Mouse (Mus musculus) ovary, adult 18-20 months (tissue): ENCODE data around the gene Arap1.
A peak's percentile ranks its signal among the peaks of the same experiment; 100 is the strongest.

Source experiments
- DNase-seq: peaks from one replicate; pipeline ENCODE4 v3.0.0; 2022; ENCODE audit warnings: low spot score, mixed read lengths

Arap1 gene

DNA sequence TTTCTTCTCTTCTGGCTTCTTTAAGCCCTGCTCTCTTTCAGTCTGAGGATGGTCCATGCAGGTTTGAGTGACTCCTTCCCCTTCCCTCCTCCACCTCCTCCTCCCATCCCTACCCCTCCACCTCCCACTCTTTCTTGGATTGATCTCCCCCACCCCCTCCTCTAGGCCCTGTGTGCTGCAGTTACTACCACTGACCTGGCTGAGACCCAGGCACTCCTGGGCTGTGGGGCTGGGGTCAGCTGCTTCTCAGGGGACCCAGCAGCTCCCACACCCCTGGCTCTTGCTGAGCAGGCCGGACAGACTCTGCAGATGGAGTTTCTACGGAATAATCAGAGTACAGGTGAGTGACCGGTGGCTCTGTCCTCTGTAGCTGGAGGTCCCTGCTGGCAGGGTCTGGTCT lies 46.7 kb downstream of the Arap1 start:
- no peak for DNase-seq

- no peak for DNase-seq
Measured at GRCm38 (mm10) chr7:101395471-101395870, 47.6 kb downstream of the Arap1 start.

- DNase-seq: no peak
Measured at GRCm38 (mm10) chr7:101397175-101397574, 49.3 kb downstream of the Arap1 start.

DNA sequence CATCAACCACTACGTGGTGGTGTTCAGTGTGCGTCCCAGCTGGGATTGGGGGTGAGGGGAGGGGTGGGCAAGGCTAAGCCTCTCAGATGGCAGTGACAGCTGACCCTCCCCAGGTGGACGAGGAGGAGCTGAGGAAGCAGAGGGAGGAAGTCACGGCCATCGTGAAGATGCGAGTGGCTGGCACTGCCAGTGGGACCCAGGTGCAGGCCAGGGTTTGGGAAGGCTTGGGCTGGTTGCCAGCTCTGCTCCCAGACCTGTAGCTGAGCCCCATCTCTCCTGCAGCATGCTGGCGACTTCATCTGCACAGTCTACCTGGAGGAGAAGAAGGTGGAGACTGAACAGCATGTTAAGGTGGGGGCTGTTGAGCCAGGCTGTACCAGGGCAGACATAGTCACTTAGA lies 53.6 kb downstream of the Arap1 start:
- no peak for DNase-seq

DNA sequence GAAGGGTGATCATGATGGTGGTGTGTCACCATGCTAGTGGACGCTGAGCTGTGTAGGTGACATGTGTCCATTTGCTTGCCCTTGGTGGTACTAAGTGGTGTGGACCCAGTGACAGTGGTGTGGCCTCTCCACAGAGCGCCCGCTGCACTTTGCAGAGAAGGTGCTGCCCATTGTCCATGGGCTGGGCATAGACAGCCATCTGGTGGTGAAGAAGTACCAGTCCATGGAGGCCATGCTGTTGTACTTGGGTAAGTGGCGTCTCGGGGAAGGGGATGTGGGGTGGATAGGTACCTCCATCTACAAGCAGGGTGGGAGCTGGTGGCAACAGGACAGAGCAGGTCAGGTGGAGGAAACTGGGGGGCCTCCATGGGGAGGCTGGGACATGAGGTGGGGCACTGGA lies 56.0 kb downstream of the Arap1 start:
- no peak for DNase-seq

GRCm38 (mm10) chr7:101410267-101410936 lies 62.5 kb downstream of the Arap1 start, which contains the start of gene Gm45837:
Gene Gm45837 (plus strand): TSS chr7:101410886.
- DNase-seq: no peak

DNA sequence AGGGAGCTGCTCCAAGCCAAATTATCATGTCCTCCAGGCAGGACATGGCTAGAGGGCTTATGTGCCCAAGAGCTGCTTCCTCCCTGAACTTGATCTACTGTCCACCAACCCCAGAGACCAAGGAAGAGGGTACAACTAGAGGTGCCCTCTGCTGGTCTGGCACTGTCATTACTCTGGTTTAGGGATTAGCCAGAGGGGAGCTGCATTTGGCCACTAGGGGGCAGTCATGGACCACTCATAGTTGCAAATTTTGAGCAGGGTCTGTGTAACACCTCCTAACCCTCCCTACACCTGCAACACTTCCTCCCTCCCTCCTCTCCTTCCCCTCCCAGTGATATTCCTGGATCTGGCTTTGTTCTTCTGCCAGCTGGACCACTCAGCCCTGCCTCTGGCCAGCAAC lies 64.9 kb downstream of the Arap1 start:
- peak; percentile 46 for DNase-seq

GRCm38 (mm10) chr7:101414209-101414608 lies 66.3 kb downstream of the Arap1 start:
- no peak for DNase-seq

GRCm38 (mm10) chr7:101414661-101415511 lies 67.0 kb downstream of the Arap1 start:
- no peak for DNase-seq

DNA sequence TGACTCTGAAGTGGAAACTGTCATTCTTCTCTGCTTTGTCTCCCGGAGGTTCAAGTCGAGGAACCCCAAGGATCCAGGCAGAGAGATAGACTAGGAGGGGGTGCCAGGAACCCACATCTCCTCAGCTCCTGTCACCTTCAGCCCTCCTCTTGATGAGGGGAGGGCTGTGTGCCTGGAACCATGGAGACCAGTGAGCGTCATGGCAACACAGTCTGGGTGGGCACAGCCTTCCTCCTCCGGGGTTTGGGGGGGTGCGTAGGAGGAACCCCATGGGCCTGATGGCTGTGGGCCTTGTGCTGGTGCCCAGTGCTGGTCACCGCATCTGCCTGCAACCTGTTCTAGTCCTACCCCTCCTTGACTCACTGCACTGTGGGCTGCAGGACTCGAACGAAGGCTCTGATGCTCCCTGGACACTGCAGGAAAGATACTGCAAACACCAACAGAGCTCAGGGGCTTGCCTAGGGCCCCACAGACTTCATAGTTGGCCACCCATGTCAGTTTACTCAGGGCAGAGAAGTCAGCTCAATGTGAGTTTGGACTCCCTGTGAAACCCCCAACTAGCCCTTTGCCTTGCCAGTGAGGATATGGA lies 67.7 kb downstream of the Arap1 start:
- DNase-seq: no peak

DNA sequence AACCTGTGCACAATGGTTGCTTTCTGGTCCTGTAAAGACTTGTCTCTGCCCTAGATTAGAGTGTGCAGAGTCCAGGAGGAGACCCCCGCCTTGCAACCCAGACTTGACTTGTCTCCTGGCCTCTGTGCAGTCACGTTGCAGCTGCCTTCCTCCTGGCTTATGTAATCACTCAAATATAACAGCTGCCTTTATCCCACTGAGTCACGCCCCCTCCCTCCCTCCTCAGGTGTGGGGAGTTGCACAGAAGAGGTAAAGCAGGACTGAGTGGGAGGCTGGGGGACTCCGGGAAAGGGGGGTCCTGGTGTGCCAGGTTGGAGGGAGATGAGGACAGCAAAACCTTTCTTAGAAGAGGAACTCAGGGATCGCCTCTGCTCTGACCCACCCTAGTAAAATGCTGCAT lies 68.5 kb downstream of the Arap1 start:
- no peak for DNase-seq

GRCm38 (mm10) chr7:101419013-101419770 lies 71.3 kb downstream of the Arap1 start:
- no peak for DNase-seq

GRCm38 (mm10) chr7:101421529-101421928 lies 73.7 kb downstream of the Arap1 start, which contains the start of gene Pde2a:
Gene Pde2a (plus strand): TSS chr7:101421691.
- no peak for DNase-seq

- no peak for DNase-seq
Measured at GRCm38 (mm10) chr7:101422069-101422468, 74.2 kb downstream of the Arap1 start.

DNA sequence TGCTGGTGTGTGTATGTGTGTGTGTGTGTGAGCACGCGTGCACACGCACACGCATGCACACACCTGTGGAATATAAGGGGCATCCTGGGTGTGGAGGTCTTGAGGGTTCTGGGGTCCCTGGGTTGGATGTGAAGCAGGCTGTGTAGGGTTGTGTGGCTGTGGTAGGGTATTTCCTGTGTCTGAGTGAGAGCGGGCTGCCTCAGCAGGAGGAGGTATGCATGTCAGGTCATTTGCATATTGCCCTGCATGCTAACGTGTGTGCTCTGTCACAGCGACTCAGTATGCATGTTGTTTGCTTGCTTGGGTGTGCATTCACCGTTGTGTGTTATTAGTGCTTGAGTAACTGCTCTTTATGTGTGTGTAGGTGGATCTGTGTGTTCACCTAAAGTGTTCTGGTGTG lies 74.8 kb downstream of the Arap1 start:
- DNase-seq: no peak

- DNase-seq: no peak
Measured at GRCm38 (mm10) chr7:101423970-101424369, 76.1 kb downstream of the Arap1 start.

GRCm38 (mm10) chr7:101426692-101427091 lies 78.8 kb downstream of the Arap1 start:
- no peak for DNase-seq

DNA sequence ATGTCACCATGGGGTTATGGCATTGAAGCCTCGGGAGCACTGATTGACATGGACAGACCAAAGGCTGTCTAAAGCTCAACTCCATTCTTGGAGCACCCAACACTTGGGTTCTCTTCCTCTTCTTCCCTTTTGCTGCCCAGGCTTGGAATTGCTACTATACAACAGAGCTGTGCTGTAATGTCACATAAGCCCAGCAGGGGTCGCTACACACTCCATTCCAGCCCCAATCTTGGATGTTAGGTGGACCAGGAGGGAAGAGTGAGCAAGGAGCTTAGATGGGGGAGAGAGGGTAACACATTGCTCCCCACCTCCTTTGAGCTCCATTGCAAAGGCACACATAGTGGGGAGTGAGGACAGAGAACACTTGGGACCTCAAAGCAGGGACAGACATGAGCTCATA lies 79.9 kb downstream of the Arap1 start:
- no peak for DNase-seq

- no peak for DNase-seq
Measured at GRCm38 (mm10) chr7:101435038-101435437, 87.2 kb downstream of the Arap1 start.

- no peak for DNase-seq
Measured at GRCm38 (mm10) chr7:101437876-101438275, 90.0 kb downstream of the Arap1 start.

GRCm38 (mm10) chr7:101443093-101443492 lies 95.2 kb downstream of the Arap1 start:
- no peak for DNase-seq

GRCm38 (mm10) chr7:101444211-101444610 lies 96.3 kb downstream of the Arap1 start:
- no peak for DNase-seq
